Mouse (Mus musculus): Measurements from ENCODE around the gene Postn. TPM values are rescaled to one million over a fixed set of nuclear protein-coding genes. Genes with fewer than 3 reads are reported as not detected.

Postn gene
- 1.0 and 1.1 TPM in 2 replicates for polyA plus RNA-seq (2012; rRNA removed)

DNA sequence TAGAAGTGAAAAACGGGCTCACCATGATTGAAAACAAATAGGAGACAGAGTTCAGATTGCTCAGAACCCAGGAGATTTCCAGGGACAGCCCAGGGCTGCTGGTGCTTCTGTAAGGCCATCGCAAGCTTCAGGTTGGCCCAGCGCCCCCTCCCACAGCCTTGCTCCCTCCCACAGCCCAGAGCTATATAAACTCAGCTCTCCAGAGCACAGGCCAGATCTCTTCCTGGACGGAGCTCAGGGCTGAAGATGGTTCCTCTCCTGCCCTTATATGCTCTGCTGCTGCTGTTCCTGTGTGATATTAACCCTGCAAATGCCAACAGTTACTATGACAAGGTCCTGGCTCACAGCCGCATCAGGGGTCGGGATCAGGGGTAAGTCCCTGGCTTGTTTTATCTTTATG lies at the start of gene Postn:
Gene Postn (plus strand): TSS at position 213 of the 400 bp plus-strand sequence.
- no peak for DNase-seq
- TF ChIP-seq CTCF (IDR thresholded peaks at IDR 0.05; ENCODE audit: borderline replicate concordance, insufficient read depth, low read depth, low read length): no peak
- TF ChIP-seq POLR2A (IDR thresholded peaks at IDR 0.05; ENCODE audit: borderline replicate concordance, insufficient read depth, low read length): no peak
- Histone ChIP-seq H3K27ac (ENCODE audit: insufficient read depth, low read length) (no peak within 1 kb of the TSS), H3K27me3 (ENCODE audit: control insufficient read depth, insufficient read depth, low read length) (no peaks in the 10 kb centered on the region), H3K4me1 (ENCODE audit: control insufficient read depth, insufficient read depth, low read length) (no peaks in the 10 kb centered on the region), H3K4me3 (replicated peaks; ENCODE audit: insufficient read depth, low read depth, low read length) (no peak within 1 kb of the TSS)
- 29% methylated on average over 6 of the region's 6 CpGs for WGBS

GRCm38 (mm10) chr3:54314055-54314454 lies 46.9 kb upstream of the Postn start:
- H3K4me1 ChIP-seq (ENCODE audit: control insufficient read depth, insufficient read depth, low read length): no peaks in the 10 kb centered on the region
- no peak for TF ChIP-seq POLR2A (IDR thresholded peaks at IDR 0.05; ENCODE audit: borderline replicate concordance, insufficient read depth, low read length)
- no peak for TF ChIP-seq CTCF (IDR thresholded peaks at IDR 0.05; ENCODE audit: borderline replicate concordance, insufficient read depth, low read depth, low read length)
- H3K4me3 ChIP-seq (replicated peaks; ENCODE audit: insufficient read depth, low read depth, low read length): no peak overlapping the region
- H3K27me3 ChIP-seq (ENCODE audit: control insufficient read depth, insufficient read depth, low read length): no peaks in the 10 kb centered on the region
- WGBS: 39% methylated on average over 2 of the region's 2 CpGs
- no peak for DNase-seq
- H3K27ac ChIP-seq (ENCODE audit: insufficient read depth, low read length): no peak overlapping the region

GRCm38 (mm10) chr3:54352891-54353652 lies 7.8 kb upstream of the Postn start:
- TF ChIP-seq CTCF (IDR thresholded peaks at IDR 0.05; ENCODE audit: borderline replicate concordance, insufficient read depth, low read depth, low read length) (peak; percentile 67), POLR2A (IDR thresholded peaks at IDR 0.05; ENCODE audit: borderline replicate concordance, insufficient read depth, low read length) (no peak)
- WGBS: 26% methylated on average over 9 of the region's 9 CpGs

DNA sequence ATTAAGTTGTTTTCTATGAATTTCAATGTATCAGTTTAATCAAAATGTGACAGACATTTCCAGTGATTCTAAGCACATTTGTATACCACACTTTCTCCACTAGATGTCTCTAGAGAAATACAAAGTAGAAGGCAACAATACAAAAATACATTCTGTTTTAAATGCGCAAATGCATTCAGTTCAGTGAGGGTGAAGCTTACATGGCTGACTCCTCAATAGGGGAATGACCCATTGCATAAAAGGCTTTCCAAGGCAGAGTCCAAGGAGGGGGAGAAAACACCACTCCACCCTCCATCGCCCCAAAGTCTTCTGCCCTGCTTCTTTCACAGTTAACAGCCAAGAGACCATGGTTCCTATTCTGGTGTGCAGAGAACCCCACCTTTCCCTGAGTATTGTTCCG lies 3.3 kb upstream of the Postn start:
- Histone ChIP-seq H3K4me1 (ENCODE audit: control insufficient read depth, insufficient read depth, low read length) (no peaks in the 10 kb centered on the region), H3K27me3 (ENCODE audit: control insufficient read depth, insufficient read depth, low read length) (no peaks in the 10 kb centered on the region), H3K27ac (ENCODE audit: insufficient read depth, low read length) (no peak overlapping the region), H3K4me3 (replicated peaks; ENCODE audit: insufficient read depth, low read depth, low read length) (no peak overlapping the region)
- no peak for TF ChIP-seq POLR2A (IDR thresholded peaks at IDR 0.05; ENCODE audit: borderline replicate concordance, insufficient read depth, low read length)
- peak; percentile 7; the same call in 1 of the 2 replicates for TF ChIP-seq CTCF (IDR thresholded peaks at IDR 0.05; ENCODE audit: borderline replicate concordance, insufficient read depth, low read depth, low read length)
- no peak for DNase-seq
- WGBS: 61% methylated on average over 3 of the region's 3 CpGs

More at GRCm38 (mm10) chr3:54352891-54353652, 7.8 kb upstream of the Postn start:
- Histone ChIP-seq H3K27ac (ENCODE audit: insufficient read depth, low read length) (no peak overlapping the region), H3K4me1 (ENCODE audit: control insufficient read depth, insufficient read depth, low read length) (no peaks in the 10 kb centered on the region), H3K4me3 (replicated peaks; ENCODE audit: insufficient read depth, low read depth, low read length) (no peak overlapping the region), H3K27me3 (ENCODE audit: control insufficient read depth, insufficient read depth, low read length) (no peaks in the 10 kb centered on the region)
- peak; percentile 28 to 46 for DNase-seq

GRCm38 (mm10) chr3:54358463-54359189 lies 2.3 kb upstream of the Postn start:
- Histone ChIP-seq H3K27me3 (ENCODE audit: control insufficient read depth, insufficient read depth, low read length) (no peaks in the 10 kb centered on the region), H3K4me3 (replicated peaks; ENCODE audit: insufficient read depth, low read depth, low read length) (no peak overlapping the region), H3K27ac (ENCODE audit: insufficient read depth, low read length) (no peak overlapping the region), H3K4me1 (ENCODE audit: control insufficient read depth, insufficient read depth, low read length) (no peaks in the 10 kb centered on the region)
- TF ChIP-seq CTCF (IDR thresholded peaks at IDR 0.05; ENCODE audit: borderline replicate concordance, insufficient read depth, low read depth, low read length): no peak
- no peak for TF ChIP-seq POLR2A (IDR thresholded peaks at IDR 0.05; ENCODE audit: borderline replicate concordance, insufficient read depth, low read length)
- DNase-seq: no peak
- WGBS: 49% methylated on average over 15 of the region's 15 CpGs

DNA sequence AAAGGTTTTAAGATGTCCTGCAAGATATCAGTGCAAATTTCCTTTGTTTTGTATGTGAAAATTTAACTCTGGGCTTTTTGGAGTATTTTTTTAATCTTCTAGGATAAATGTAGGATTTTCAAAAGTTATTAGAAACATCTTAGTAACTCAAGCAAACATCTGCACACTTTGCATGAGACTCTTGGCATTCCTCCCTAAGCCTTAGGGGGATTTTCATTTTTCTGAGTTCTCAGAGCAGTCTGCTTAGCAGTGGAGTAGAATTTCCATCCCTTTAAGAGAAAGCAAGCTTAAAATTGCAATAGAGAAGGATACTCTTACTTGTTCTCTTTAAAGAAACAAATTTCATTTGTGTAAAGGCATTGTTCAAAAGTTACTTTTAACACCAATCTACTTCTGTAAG lies 747 bp downstream of the Postn start:
- H3K27me3 ChIP-seq (ENCODE audit: control insufficient read depth, insufficient read depth, low read length): no peaks in the 10 kb centered on the region
- H3K4me1 ChIP-seq (ENCODE audit: control insufficient read depth, insufficient read depth, low read length): no peaks in the 10 kb centered on the region
- TF ChIP-seq CTCF (IDR thresholded peaks at IDR 0.05; ENCODE audit: borderline replicate concordance, insufficient read depth, low read depth, low read length) (no peak), POLR2A (IDR thresholded peaks at IDR 0.05; ENCODE audit: borderline replicate concordance, insufficient read depth, low read length) (no peak)
- DNase-seq: no peak
- no peak overlapping the region for H3K4me3 ChIP-seq (replicated peaks; ENCODE audit: insufficient read depth, low read depth, low read length)
- H3K27ac ChIP-seq (ENCODE audit: insufficient read depth, low read length): no peak overlapping the region

- Histone ChIP-seq H3K4me1 (ENCODE audit: control insufficient read depth, insufficient read depth, low read length) (no peaks in the 10 kb centered on the region), H3K27me3 (ENCODE audit: control insufficient read depth, insufficient read depth, low read length) (no peaks in the 10 kb centered on the region), H3K4me3 (replicated peaks; ENCODE audit: insufficient read depth, low read depth, low read length) (no peak overlapping the region), H3K27ac (ENCODE audit: insufficient read depth, low read length) (no peak overlapping the region)
- TF ChIP-seq POLR2A (IDR thresholded peaks at IDR 0.05; ENCODE audit: borderline replicate concordance, insufficient read depth, low read length) (no peak), CTCF (IDR thresholded peaks at IDR 0.05; ENCODE audit: borderline replicate concordance, insufficient read depth, low read depth, low read length) (no peak)
- 98% methylated on average over 1 of the region's 1 CpGs for WGBS
- DNase-seq: no peak
These were observed 10.1 kb downstream of the Postn start for GRCm38 (mm10) chr3:54371015-54371414.

DNA sequence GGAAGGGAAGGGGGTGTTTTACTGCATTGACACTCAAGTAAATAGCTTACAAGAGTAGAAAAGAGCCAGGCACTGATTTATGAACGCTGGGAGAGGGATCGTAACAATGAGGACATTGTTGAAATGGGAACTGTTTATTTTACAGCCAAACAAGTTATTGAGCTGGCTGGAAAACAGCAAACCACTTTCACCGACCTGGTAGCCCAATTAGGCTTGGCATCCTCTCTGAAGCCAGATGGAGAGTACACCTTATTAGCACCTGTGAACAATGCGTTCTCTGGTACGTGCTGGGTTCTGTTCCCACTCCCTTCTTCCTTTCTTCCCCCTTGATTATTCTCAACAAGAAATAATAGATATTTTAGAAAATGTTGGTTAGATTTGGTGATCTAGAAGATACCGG lies 11.7 kb downstream of the Postn start:
- no peaks in the 10 kb centered on the region for H3K4me1 ChIP-seq (ENCODE audit: control insufficient read depth, insufficient read depth, low read length)
- H3K27ac ChIP-seq (ENCODE audit: insufficient read depth, low read length): no peak overlapping the region
- TF ChIP-seq POLR2A (IDR thresholded peaks at IDR 0.05; ENCODE audit: borderline replicate concordance, insufficient read depth, low read length) (no peak), CTCF (IDR thresholded peaks at IDR 0.05; ENCODE audit: borderline replicate concordance, insufficient read depth, low read depth, low read length) (no peak)
- 46% methylated on average over 6 of the region's 6 CpGs for WGBS
- DNase-seq: no peak
- no peak overlapping the region for H3K4me3 ChIP-seq (replicated peaks; ENCODE audit: insufficient read depth, low read depth, low read length)
- no peaks in the 10 kb centered on the region for H3K27me3 ChIP-seq (ENCODE audit: control insufficient read depth, insufficient read depth, low read length)

Measured in cerebellum, adult 2 months (tissue).